Mouse (Mus musculus) lung, embryonic 15.5 days (tissue): Measurements from ENCODE around the gene Il23r. TPM values are rescaled to one million over a fixed set of nuclear protein-coding genes. Genes with fewer than 3 reads are reported as not detected.

Experiments used
- ATAC-seq: fragments of 200-750 bp; cut with Nextera tagmentation; 2 replicates; pipeline ENCODE4 v1.8.0; 2017; ENCODE audit warnings: moderate number of reproducible peaks, borderline replicate concordance; ENCODE audit not compliant: low FRiP score, low TSS enrichment; ENCODE audit errors: extremely low read depth
- H3K27ac ChIP-seq: fragments of 300-500 bp; sonication (generic); 2 replicates; pipeline ENCODE4 v1.5.1; 2015; ENCODE audit warnings: moderate library complexity, mild to moderate bottlenecking, inconsistent platforms
- H3K27me3 ChIP-seq: fragments of 300-500 bp; sonication (generic); 2 replicates; pipeline ENCODE4 v1.6.1; 2015; ENCODE audit warnings: inconsistent platforms
- H3K36me3 ChIP-seq: fragments of 300-500 bp; sonication (generic); 2 replicates; pipeline ENCODE4 v1.6.1; 2015; ENCODE audit warnings: inconsistent platforms
- H3K4me1 ChIP-seq: fragments of 300-500 bp; sonication (generic); 2 replicates; pipeline ENCODE4 v1.6.1; 2015; ENCODE audit warnings: inconsistent platforms
- H3K4me2 ChIP-seq: fragments of 300-500 bp; sonication (generic); 2 replicates; pipeline ENCODE4 v1.6.1; 2015; ENCODE audit warnings: inconsistent platforms, mild to moderate bottlenecking, moderate library complexity
- H3K4me3 ChIP-seq: fragments of 300-500 bp; sonication (generic); 2 replicates; pipeline ENCODE4 v1.5.1; 2015; ENCODE audit warnings: mild to moderate bottlenecking, inconsistent platforms
- H3K9ac ChIP-seq: fragments of 300-500 bp; sonication (generic); 2 replicates; pipeline ENCODE4 v1.6.1; 2015; ENCODE audit warnings: inconsistent platforms
- H3K9me3 ChIP-seq: fragments of 300-500 bp; sonication (generic); 2 replicates; pipeline ENCODE4 v1.6.1; 2016; ENCODE audit warnings: inconsistent platforms
- WGBS: fragments of 180-500 bp; shearing (Covaris S2); methylation state at CpG from one replicate; pipeline ENCODE4 v1.1.7; 2015; 5-methylcytosine and 5-hydroxymethylcytosine counted together
- polyA plus RNA-seq: library from polyadenylated mRNA; unstranded; fragments of >200 nt; fragmentation: Nextera tagmentation; extraction: Ambion mirVana; gene quantifications from 2 replicates; pipeline ENCODE4 v1.2.1, GENCODE M21; 2015

Gene Il23r
- polyA plus RNA-seq, 1 experiment from 2014 or later, result not detected

DNA sequence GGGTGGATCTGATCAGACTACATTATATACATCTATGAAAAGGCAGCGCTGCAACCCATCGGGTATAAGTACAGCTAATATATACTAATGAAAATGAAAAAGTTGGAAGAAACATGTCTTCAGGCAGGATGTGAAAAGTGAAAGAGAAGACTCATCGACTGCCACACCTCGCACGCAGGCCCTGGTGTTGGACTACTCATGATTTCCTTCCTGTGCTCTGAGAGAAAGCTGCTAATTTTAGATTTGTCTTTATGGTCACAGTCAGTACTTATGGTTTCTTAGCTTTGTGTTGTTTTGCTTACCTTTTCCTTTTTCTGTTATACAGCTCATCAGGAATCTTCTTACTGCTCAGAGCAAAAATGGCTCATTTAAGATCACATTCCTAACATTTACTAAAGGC is 76.4 kb downstream of the Il23r start:
- Histone ChIP-seq H3K9ac (no peak overlapping the region), H3K27me3 (no peaks in the 10 kb centered on the region), H3K4me1 (no peaks in the 10 kb centered on the region), H3K4me2 (no peak overlapping the region), H3K9me3 (no peaks in the 10 kb centered on the region), H3K4me3 (no peak overlapping the region), H3K27ac (no peak overlapping the region), H3K36me3 (no peaks in the 10 kb centered on the region)
- ATAC-seq, result no peak
- 79% methylated on average over 5 of the region's 5 CpGs for WGBS

DNA sequence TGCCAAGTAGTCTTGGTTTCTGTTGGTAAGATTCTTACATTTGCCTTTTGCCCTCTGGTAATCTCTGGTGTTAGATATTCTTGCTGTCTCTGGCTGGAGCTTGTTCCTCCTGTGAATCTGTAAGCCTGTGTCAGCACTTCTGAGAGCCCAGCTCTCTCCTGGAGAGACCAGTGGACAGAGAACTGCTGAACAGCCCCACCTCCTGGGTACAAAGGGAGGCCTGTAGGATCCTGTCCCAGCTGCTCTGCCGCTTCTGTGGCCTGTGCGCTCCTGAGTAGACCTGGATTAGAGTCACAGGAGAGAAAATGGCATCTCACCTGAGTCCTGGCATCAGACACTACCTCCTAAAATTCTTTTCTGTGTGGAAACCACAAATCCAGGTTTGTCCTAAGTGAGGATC is 78.3 kb downstream of the Il23r start:
- no peak for ATAC-seq
- H3K27me3 ChIP-seq, result no peaks in the 10 kb centered on the region
- H3K36me3 ChIP-seq, result no peaks in the 10 kb centered on the region
- whole genome bisulfite sequencing, result 77% methylated on average over 2 of the region's 2 CpGs
- no peak overlapping the region for H3K27ac ChIP-seq
- H3K4me3 ChIP-seq, result no peak overlapping the region
- no peak overlapping the region for H3K9ac ChIP-seq
- no peaks in the 10 kb centered on the region for H3K4me1 ChIP-seq
- H3K9me3 ChIP-seq, result no peaks in the 10 kb centered on the region
- H3K4me2 ChIP-seq, result no peak overlapping the region

DNA sequence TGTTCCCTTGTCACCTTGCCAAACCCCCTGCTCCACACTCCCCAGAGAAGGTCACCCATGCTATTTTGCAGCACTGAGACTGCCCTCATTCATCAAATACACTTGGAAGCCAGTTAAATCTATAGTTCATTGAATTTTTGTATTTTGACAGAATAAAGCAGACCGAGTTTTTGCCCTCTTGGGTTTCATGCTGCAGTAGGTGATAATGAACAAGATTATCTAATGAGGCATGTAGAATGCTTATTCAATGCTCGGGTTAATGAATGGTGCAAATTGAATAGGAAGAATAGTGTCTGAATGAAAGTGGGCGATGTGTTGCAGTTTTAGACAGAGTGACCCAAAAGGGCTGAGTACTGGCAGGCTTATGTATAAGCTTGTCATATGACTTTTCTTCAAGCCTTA is 86.4 kb downstream of the Il23r start:
- Histone ChIP-seq H3K4me1 (no peaks in the 10 kb centered on the region), H3K4me3 (no peak overlapping the region), H3K9me3 (no peaks in the 10 kb centered on the region), H3K36me3 (no peaks in the 10 kb centered on the region), H3K27ac (no peak overlapping the region), H3K4me2 (no peak overlapping the region), H3K9ac (no peak overlapping the region), H3K27me3 (no peaks in the 10 kb centered on the region)
- ATAC-seq, result no peak
- WGBS, result 83% methylated on average over 3 of the region's 3 CpGs

DNA sequence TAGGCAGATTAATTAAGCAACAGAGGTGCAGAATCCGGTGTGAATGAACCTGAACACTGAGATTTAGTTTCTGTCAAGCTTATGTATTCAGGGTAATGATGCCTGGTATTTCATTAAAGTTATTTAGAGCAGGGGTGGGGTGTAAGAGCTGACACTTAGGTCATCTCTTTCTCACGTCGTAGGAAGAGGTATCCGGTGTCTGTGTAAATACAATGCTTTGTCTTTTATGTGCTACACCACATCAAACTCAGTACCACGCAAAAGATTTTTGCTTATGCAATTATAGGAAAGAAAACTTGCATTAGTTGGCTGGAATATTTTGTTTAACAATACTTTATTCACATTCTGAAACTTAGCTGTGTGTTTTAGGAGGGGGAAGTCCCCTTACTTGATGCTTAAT is 92.1 kb downstream of the Il23r start:
- no peak overlapping the region for H3K27ac ChIP-seq
- H3K9ac ChIP-seq, result no peak overlapping the region
- H3K4me3 ChIP-seq, result no peak overlapping the region
- no peak overlapping the region for H3K4me2 ChIP-seq
- H3K9me3 ChIP-seq, result no peaks in the 10 kb centered on the region
- 71% methylated on average over 5 of the region's 5 CpGs for WGBS
- H3K4me1 ChIP-seq, result no peaks in the 10 kb centered on the region
- no peaks in the 10 kb centered on the region for H3K27me3 ChIP-seq
- no peak for ATAC-seq
- no peaks in the 10 kb centered on the region for H3K36me3 ChIP-seq

DNA sequence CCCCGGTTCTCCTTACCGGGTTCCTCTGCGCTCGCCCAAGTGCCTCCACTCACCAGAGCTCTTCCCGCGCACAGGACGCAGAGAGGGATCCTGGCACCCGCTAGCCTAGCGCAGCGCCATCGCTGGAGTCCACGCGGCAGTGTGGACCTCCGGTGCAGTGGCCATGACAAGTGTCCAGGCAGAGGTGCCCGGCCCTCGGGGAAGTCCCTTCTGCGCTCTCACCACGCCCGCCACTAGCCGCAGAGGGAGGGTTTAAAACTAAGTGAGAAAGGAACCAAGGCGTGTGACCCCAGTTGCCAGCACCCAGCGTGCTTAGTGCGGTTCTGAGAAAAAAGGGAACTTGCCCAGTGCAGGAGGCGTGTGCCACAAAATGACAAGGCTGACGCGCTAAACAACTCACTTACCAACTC is 115.7 kb downstream of the Il23r start, which contains the start of gene Il12rb2:
Gene Il12rb2, minus strand, starts transcription at position 207 of the 410 bp plus-strand sequence.
- no peaks in the 10 kb centered on the region for H3K36me3 ChIP-seq
- no peaks in the 10 kb centered on the region for H3K4me1 ChIP-seq
- peaks cover 17% of the 10 kb centered on the region for H3K27me3 ChIP-seq
- peak within 1 kb of the TSS; percentile 48 for H3K4me2 ChIP-seq
- H3K4me3 ChIP-seq, result peak within 1 kb of the TSS; percentile 14; the same call in 1 of the 2 replicates
- H3K27ac ChIP-seq, result no peak within 1 kb of the TSS
- no peak for ATAC-seq
- H3K9me3 ChIP-seq, result no peaks in the 10 kb centered on the region
- WGBS, result 2% methylated on average over 26 of the region's 26 CpGs
- H3K9ac ChIP-seq, result no peak within 1 kb of the TSS

Other genes with a start within 250 kb of the Il23r start
- 0.06 and 0.54 TPM in 2 replicates for gene Il12rb2, start 115.7 kb downstream of the Il23r start, polyA plus RNA-seq
- gene Tacstd2, start 43.9 kb upstream of the Il23r start, polyA plus RNA-seq, result 15.6 and 16.8 TPM in 2 replicates